Mouse (Mus musculus) skeletal muscle tissue, adult 2 months (tissue): ENCODE results near the gene Cfl1.
"Not testable (repeated sequence)": the region's sequence is repeated elsewhere in the genome, so short reads cannot be mapped to it uniquely, and the experiment has no call there.

Experiments used
- DNase-seq: peaks from one replicate; pipeline ENCODE4 v3.0.0-alpha.2; 2012; ENCODE audit warnings: low read depth, low spot score

The Cfl1 gene

GRCm38 (mm10) chr19:5488878-5489571 lies 1.2 kb upstream of the Cfl1 start:
- DNase-seq, result peak; percentile 98

- DNase-seq, result not testable (repeated sequence)
Measured at GRCm38 (mm10) chr19:5489721-5490120, 534 bp upstream of the Cfl1 start.

GRCm38 (mm10) chr19:5490898-5491708 lies 848 bp downstream of the Cfl1 start:
- DNase-seq, result peak; percentile 80

GRCm38 (mm10) chr19:5492641-5493040 lies 2.4 kb downstream of the Cfl1 start:
- no peak for DNase-seq

DNA sequence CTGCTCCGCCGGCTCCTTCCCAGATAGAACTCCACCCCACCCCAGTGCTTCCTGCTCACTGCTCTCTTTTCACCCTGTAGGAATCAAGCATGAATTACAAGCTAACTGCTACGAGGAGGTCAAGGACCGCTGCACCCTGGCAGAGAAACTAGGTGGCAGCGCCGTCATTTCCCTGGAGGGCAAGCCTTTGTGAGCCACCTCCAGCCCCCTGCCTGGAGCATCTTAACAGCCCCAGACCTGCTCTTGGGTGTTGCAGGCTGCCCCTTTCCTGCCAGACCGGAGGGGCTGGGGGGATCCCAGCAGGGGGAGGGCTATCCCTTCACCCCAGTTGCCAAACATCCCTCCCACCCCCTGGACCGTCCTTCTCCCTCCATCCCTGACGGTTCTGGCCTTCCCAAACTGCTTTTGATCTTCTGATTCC lies 3.1 kb downstream of the Cfl1 start:
- not testable (repeated sequence) for DNase-seq

DNA sequence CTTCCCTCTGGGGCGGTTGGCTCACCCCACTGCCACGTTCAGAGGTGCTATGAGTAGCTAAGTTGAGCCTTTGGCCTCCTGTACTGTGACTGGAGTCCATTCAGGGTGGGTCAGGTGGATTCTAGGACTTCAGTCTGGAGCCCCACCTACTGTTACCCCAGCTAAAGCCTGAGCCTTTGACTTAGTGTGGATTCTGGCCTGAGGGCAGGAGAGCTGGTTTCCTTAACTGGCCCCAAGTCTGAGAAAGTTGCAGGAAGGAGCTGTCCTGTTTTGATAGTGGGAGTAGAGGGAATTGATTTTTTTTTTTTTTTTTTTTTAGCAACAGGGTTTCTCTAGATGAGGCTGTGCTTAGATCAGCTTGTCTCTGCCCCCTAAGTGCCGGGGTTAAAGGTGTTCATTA lies 4.1 kb downstream of the Cfl1 start:
- DNase-seq, result no peak

- no peak for DNase-seq
Measured at GRCm38 (mm10) chr19:5495353-5496051, 5.2 kb downstream of the Cfl1 start.

DNA sequence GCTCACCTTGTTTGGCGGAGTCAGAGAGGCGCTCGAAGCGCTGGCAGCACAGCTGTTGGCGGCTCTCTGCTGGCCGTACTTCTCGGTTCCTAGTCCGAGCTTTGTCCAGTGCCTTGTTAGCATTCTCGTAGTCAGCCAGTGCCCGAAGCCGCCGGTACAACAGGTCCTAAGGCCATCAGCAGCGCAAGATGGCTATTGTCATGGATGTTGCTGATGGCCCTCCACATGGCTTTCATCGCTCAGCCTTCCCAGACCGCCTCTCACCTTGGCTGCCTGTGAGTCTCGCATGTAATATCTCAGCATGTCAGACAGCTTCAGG lies 5.8 kb downstream of the Cfl1 start:
- DNase-seq, result no peak

- no peak for DNase-seq
Measured at GRCm38 (mm10) chr19:5500330-5500875, 10.1 kb downstream of the Cfl1 start.

- no peak for DNase-seq
Measured at GRCm38 (mm10) chr19:5503687-5504086, 13.4 kb downstream of the Cfl1 start, which contains the start of gene 1700020D05Rik. TSS of gene 1700020D05Rik (minus strand) at chr19:5503787.

GRCm38 (mm10) chr19:5510031-5511026 lies 20.1 kb downstream of the Cfl1 start, which contains the start of gene Snx32:
TSS of gene Snx32 (minus strand) at chr19:5510538.
- DNase-seq, result peak; percentile 100

GRCm38 (mm10) chr19:5511074-5511632 lies 20.9 kb downstream of the Cfl1 start:
- DNase-seq, result no peak

GRCm38 (mm10) chr19:5512091-5513004 lies 22.1 kb downstream of the Cfl1 start:
- no peak for DNase-seq

DNA sequence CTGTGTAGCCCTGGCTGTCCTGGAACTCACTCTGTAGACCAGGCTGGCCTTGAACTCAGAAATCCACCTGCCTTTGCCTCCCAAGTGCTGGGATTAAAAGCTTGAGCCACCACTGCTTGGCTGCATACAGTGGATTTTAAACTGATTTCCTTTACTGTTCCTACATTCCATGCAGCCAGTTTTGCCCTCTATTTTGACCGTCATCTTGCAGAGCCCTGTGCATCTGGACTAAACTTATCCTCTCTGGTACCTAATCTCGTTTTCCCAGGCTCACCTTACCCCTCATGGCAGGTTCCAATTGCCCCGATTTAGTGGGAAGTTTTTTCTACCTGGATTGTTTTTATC lies 22.7 kb downstream of the Cfl1 start:
- no peak for DNase-seq

DNA sequence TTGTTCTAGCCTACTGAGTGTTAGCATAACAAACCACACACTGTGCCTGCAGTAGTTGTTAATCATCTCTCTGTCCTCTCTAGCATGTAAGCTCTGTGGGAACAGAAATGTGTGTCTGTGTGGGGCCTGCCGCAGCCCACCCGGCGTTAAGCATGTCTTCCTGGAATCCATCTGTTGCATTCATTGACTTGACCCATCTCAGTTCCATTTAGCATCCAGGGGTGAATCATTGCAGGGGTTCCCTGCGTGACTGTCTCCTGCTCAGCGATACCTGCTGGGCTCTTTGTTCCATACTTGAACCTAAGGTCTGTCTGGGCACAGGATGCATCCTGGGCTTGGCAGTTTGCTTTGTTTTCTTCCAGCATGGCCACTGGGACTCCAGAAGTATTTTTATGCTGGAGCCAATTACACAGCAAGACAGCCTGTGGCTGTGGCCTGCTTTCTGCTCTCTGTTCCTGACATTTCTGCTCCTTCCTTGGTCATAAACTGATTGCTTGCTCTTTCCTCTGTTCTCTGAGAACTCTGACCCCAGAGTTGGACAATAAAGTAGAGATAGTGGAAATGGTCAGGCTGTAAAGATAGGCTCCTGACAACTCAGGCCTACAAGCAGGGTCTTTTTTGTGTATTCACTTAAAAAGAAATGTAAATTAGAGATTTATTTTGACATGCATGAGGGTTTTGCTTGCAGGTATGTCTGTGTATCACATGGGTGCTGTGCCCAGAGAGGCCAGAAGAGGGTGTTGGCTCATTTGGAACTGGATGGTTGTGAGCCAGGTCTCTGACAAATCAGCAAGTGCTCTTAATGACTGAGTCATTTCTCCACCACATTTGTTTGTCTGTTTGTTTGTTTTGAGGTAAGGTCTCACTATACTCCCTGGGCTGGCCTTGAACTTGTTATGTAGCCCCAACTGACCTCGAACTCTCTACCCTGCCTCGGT lies 25.9 kb downstream of the Cfl1 start:
- no peak for DNase-seq

GRCm38 (mm10) chr19:5516906-5517505 lies 26.8 kb downstream of the Cfl1 start:
- no peak for DNase-seq

- DNase-seq, result no peak
Measured at GRCm38 (mm10) chr19:5518721-5519120, 28.5 kb downstream of the Cfl1 start.

GRCm38 (mm10) chr19:5525204-5525603 lies 34.9 kb downstream of the Cfl1 start:
- DNase-seq, result no peak
